Mouse (Mus musculus) splenic B cell, adult 2 months (primary cell): ENCODE measurements around the gene Neurl1a.

Experiments used
- DNase-seq: peaks from one replicate; pipeline ENCODE4 v3.0.0-alpha.2; 2011; ENCODE audit warnings: low read depth, low spot score
- H3K27me3 ChIP-seq: 2 replicates; pipeline ENCODE4 v1.6.1; 2012; ENCODE audit warnings: mild to moderate bottlenecking, low read length, moderate library complexity, mixed read lengths; ENCODE audit not compliant: control insufficient read depth, poor library complexity, insufficient read depth, severe bottlenecking
- H3K36me3 ChIP-seq: 2 replicates; pipeline ENCODE4 v1.6.1; 2012; ENCODE audit warnings: mild to moderate bottlenecking, low read length, moderate library complexity, mixed read lengths; ENCODE audit not compliant: control insufficient read depth, poor library complexity, insufficient read depth, severe bottlenecking

The Neurl1a gene

DNA sequence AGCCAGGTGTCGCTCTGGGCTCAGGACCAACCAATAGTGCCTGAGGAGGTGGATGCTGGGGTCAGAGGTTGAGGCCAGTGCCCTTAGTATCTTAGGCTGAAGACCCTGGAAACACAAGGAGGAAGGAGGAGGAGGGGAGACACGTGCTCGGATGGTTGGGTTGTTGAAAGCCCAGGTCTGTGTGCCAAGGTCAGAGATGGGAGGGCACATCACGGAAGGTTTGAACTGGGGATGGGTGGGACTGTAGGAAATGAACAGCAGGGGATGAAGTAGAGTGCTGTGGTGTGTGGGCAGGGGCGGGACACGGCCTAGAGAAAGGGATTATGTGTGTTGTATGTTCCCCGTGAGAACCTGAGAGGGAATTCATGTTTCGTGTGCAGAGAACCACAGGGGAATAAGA lies 5.6 kb downstream of the Neurl1a start:
- Histone ChIP-seq H3K27me3 (no peaks in the 10 kb centered on the region; the same call in 1 of the 2 replicates), H3K36me3 (no peaks in the 10 kb centered on the region)
- no peak for DNase-seq

DNA sequence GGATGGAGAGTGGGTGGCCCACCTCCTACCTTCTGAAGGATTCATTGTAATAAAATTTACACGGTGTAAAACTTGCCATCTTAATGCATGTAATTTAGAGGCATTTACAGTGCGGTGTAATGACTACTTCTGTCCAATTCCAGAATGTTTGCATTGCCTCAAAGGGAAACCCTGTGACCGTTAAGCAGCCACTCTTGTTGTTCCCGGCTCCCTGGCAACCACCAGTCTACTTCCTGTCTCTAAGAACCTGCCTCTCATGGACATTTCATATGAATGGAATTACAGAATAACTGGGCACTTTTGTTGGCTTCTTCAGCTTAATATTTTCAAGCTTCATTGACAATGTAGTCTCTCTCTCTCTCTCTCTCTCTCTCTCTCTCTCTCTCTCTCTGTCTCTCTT lies 6.1 kb downstream of the Neurl1a start:
- no peaks in the 10 kb centered on the region; the same call in 1 of the 2 replicates for H3K27me3 ChIP-seq
- H3K36me3 ChIP-seq = no peaks in the 10 kb centered on the region
- DNase-seq = no peak

DNA sequence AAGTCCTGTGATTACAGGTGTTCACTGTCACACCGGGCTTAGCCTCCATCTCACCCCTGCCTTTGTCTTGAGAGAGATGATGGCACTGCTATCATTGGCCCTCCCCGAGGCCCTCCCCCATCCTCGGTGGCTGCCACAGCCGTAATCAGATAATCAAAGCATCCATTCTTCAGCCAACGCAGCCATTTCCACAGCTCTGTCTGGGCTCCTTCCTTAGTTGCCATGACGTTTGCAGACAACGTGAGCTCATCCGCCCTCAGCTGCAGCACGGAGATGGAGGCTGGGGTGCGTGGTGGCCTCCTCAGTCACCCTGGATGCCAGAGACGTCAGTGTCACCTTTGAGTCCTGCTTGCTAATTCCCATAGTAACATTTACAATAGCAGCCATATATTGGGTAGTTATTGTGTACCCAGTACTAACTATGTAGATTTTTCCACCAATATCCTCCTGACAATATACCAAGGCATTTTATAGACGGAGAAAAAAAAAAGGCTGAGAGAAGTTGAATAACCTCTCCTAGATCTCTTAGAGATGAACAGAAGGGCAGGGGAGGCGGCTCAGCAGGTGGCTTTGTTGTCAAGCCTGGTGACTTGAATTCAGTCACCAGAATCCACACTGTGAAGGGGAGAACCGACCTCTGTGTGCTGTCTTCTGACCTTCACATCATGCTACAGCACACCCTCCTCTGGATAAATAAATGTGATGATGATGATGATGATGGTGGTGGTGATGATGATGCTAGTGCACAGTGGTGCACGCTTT lies 8.1 kb downstream of the Neurl1a start:
- Histone ChIP-seq H3K36me3 (no peaks in the 10 kb centered on the region), H3K27me3 (no peaks in the 10 kb centered on the region)
- no peak for DNase-seq

DNA sequence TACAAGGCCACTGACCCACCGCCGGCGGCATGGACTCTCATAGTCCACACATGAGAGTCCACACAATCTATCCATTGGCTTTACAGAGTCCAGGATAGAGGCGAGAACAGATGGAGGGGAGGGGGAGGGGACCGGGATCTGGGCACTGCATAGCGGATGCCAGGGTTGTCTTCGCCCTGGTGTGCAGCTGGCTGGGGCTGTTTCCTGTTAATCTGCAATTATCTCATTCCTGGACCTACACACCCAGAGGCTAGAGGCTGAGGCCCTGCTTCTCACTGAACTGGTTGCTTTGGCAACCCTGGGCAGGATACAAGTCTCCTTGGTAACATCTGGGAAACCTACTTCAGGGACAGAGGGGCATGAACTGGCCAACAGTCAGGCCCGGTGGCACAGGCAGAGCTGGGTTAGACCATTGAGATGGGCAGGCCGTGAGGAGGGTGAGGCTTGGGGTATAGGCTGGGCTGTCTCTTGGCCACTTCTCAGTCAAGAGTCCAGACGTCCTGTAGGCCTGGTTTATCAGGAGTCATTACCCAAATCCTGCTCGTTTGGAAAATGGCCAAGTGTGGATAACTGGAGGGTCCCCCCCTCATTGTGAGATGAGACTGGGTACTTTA lies 10.0 kb downstream of the Neurl1a start:
- no peaks in the 10 kb centered on the region for H3K36me3 ChIP-seq
- H3K27me3 ChIP-seq = no peaks in the 10 kb centered on the region
- DNase-seq = no peak

DNA sequence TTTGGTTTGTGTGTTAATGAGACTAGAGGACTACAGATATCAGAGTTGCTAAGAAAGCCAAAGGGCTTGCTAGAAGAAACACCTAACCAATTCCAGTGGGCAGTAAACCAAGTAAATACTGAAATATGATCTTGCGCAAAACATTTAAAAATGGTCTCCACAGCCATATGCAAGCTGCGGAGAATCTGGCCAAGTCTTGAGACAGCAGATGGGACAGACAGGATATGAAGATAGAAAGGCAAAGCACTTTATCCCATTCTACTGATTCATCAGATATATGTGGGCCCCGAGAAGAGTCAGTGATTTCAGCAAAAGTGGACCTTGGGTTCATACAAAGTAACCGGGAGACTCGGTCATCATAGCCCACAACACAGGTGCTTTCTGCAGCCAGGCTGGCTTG lies 13.5 kb downstream of the Neurl1a start:
- H3K27me3 ChIP-seq = no peaks in the 10 kb centered on the region
- H3K36me3 ChIP-seq = no peaks in the 10 kb centered on the region

DNA sequence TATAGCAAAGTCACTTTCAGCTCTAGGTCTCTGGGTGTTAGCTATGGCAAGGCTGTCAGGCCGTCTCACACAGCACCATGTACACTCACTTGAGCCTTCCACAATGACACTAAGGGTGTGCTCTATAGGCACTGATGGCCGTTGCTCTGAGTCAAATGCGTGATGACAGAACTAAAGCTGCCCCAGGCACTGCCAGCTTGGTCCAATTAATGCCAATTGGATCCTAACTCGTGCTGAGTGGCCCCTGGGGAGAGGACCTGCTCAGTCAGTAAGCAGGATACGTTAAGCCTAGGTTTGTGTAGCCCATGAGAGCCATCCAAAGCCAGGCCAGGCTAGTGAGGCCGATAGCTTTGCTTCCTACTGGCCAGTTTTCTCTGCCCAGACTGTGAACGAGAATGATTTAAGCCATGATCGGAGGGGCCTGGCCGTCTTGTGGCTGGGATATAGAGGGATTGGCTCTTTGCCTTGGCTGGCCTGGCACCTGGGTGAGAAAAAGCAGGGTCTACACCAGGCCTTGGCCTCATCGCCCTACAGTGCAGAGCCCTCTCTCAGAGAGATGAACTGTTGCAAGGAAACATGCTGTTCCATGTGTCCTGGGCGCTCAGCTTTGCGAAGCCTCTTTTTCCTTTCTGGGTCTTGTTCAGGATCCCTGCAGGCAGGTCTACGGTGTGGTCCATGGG lies 20.2 kb downstream of the Neurl1a start:
- DNase-seq = no peak
- Histone ChIP-seq H3K36me3 (no peaks in the 10 kb centered on the region), H3K27me3 (no peaks in the 10 kb centered on the region)

More for the DNA sequence above, 13.5 kb downstream of the Neurl1a start:
- DNase-seq = no peak

DNA sequence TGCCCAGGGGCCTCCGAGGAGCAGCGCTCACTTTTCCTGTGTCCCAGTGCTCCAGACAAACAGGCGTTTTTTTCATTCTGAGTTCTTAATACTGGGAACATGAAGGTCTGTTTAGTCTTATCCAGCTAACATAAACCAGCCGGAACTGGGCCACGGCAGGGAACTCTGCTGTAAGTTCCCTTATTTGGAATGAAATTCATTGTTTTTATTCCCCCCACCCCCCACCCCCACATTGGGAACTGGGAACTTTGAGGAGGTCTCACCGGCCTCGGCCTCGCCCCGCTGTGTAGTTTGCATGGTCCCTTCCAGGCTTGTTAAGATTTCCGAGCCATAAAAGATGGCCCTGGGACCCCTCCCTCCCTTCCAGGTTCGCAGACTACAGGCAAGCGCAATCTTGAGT lies 23.4 kb downstream of the Neurl1a start:
- DNase-seq = no peak
- no peaks in the 10 kb centered on the region for H3K27me3 ChIP-seq
- no peaks in the 10 kb centered on the region for H3K36me3 ChIP-seq

DNA sequence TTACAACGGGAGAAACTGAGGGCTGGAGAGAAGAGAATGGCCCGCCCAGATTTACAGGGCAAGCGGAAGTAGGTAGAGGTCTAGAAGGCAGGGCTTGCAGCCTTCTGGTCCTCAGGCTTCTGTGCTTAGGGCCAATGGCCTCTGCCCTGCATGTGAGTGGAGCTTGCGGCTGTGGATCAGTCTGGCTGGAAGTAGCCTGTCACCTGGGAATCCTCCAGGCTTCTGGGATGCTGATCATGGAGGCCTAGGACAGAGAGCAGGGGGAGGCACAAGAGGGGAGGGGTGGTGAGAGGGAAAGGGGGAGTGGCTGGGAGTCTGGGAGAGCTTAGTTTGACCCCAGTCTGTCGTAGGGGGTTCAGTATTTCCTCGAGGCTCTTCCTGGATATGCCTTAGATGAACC lies 23.8 kb downstream of the Neurl1a start:
- DNase-seq = no peak
- Histone ChIP-seq H3K27me3 (no peaks in the 10 kb centered on the region), H3K36me3 (no peaks in the 10 kb centered on the region)

DNA sequence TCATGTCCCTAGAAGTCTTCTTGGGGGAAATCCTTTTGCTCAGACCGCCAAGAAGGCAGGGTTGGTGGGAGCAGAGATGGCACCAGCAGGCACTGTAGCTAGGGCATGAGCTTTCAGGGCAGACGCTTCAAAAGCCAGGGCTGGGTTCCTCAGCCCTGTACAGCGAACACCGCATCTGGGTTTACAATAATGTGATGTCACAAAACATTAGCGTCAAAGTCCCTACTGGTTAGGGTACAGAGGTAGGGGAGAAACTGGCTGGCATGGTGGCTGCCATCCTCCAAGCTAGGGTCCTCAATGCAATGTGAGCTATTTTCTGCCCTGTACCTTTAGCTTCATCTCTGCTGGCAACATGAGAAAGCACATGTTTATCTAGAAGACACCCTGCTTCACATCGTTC lies 24.4 kb downstream of the Neurl1a start:
- DNase-seq = no peak
- Histone ChIP-seq H3K27me3 (no peaks in the 10 kb centered on the region), H3K36me3 (no peaks in the 10 kb centered on the region)

DNA sequence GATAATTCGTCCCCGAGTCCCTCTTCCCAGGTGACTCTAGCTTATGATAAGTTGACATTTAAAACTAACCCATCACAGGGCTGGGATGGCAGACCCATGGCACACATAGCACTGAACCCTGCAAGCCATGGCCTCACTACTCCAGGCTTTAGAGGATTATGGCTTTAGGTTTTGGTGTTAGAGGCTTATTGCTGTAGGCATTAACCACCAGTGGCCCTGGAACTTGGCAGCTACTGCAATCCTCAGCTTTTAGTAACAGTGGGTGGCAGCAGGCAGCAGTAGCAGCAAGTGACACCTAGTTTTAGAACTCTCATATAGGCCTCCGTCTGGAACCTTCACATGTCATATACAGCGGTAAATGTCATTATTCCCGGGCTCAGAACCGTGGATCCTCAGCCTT lies 26.0 kb downstream of the Neurl1a start:
- no peaks in the 10 kb centered on the region for H3K27me3 ChIP-seq
- H3K36me3 ChIP-seq = no peaks in the 10 kb centered on the region
- DNase-seq = no peak

DNA sequence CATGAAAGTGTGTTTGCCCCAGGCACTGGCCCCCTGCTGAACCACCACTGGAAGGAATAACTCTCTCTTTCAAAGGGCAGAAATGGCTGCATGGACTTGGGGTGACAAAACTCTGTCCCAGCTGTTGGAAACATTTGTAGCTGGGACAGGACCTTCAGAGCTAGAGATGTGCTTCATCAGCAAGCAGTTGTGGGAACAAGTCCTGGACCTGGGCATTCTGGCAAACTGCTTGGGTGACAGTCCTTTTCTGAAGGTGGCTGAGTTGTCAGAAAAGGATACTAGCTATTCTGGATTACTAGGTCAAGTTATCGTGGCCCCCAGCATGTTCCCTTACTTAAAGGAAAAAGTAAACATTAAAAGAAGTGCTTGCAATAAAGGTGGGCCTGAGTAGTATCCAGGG lies 27.5 kb downstream of the Neurl1a start:
- no peaks in the 10 kb centered on the region for H3K36me3 ChIP-seq
- no peak for DNase-seq
- H3K27me3 ChIP-seq = no peaks in the 10 kb centered on the region

DNA sequence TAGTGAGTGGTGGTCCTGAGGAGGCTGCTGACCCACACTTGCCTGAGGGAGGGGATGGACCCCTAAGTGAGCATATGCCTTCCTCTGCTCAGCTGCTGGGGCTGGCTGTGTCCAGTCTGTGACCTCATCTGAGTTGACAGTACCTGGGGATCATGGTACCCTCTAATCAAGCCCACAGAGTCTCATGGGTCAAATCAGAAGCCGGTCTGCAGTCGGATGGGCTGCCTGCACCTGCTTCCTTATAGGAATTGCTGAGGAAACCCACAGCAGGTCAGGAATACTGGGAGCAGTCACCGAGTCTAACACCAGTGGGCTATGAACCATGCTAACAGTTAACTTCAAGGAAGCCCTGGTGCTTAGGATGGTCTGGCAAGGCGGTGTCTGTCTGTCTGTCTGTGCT lies 31.8 kb downstream of the Neurl1a start:
- no peaks in the 10 kb centered on the region for H3K36me3 ChIP-seq
- no peaks in the 10 kb centered on the region for H3K27me3 ChIP-seq
- no peak for DNase-seq

DNA sequence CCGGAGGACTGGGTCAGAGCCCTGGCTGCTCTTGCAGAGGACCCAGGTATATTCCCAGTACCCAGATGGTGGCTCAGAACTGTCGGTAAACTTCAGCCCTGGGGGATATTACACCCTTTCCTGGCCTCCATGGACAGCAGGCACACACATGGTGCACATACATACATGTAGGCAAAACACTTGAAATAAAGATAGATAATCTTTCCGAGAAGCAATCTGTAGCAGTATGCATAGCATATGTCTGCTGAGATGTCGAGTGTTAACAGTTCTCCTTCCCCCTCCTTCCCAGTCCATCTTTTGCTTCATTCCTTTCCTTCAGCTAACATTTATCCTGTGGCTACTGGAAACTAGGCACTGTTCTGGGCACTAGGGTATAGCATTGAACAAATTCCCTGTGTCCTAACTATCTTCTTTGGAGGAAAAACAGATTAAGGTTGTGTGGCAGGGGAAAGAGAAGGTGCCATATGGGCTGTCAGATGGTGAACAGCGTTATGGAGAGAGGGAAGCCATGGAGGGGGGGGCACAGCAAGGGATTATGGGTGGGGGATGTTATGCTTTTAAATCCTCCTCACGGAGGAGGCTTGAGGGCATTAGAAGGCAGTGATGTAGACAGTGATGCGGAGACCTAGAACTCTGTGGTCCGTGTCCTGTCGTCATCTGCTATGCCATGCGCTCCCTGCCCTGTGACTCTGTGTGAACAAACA lies 33.1 kb downstream of the Neurl1a start:
- no peak for DNase-seq
- no peaks in the 10 kb centered on the region for H3K27me3 ChIP-seq

DNA sequence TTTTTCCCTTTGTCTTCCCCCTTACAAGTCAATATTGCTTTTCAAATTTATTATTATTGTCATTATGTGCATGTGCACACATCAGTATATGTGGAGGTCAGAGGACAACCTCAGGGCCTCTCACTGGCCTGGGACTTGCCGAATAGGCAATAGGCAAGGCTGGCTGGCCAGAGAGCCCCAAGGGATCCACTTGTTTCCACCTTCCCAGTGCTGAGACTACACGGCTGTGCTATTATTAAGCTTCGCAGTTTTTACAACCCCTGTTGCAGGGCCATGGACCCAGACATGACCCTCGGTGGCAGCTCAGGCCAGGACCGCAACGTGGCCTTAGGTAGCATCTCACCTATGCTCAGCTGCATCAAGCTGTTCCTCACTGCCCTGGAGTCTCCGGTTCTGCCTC lies 33.8 kb downstream of the Neurl1a start:
- Histone ChIP-seq H3K27me3 (no peaks in the 10 kb centered on the region), H3K36me3 (no peaks in the 10 kb centered on the region)
- DNase-seq = no peak

More for the DNA sequence above, 33.1 kb downstream of the Neurl1a start:
- no peaks in the 10 kb centered on the region for H3K36me3 ChIP-seq

DNA sequence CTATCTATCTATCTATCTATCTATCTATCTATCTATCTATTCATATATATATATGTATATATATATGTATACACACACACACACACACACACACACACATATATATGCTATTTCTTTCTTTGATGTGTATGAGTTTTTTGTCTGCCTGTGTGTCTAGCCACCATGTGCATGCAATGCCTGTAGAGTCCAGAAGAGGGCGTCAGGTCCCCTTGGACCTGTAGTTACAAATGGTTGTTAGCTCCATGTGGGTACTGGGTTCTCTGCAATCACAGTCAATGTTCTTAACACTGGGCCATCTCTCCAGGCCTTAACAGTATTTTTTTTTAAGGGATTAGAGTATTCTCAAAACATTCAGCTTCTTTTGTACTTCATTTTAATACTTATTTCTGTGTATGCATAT lies 34.9 kb downstream of the Neurl1a start:
- DNase-seq = peak; percentile 8
- Histone ChIP-seq H3K36me3 (no peaks in the 10 kb centered on the region), H3K27me3 (no peaks in the 10 kb centered on the region)
